ENCODE assay signal across 18 mouse cellular contexts in the genomic region with DNA sequence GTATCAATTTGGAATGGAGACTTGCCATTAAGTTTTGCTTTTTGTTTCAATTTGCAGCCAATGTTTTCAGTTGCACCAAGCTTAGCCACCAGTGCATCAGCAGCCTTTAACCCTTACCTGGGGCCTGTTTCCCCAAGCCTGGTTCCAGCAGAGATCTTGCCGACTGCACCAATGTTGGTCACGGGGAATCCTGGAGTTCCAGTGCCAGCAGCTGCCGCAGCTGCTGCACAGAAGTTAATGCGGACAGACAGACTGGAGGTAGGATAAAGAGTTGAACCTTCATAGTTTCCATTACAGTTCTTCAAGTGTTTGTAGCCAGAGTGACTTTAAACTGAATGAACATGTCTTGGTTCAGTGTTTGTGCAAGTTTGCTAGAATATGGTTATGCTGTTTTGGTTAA.
DNase-seq lines count a peak whose midpoint lies in the region; ATAC-seq and TF ChIP-seq lines count a peak whose summit lies in the region.
"Had no signal": no experiment of that assay in that cellular context is flagged by ENCODE, and none has a peak within 500 bp of the region (broad histone marks: within the 10 kb centered on the region; RNA-seq: fewer than 3 reads in every experiment).

No protein-coding gene starts in this region.

- H3K4me1 ChIP-seq in megakaryocyte, embryonic 14.5 days, result peaks cover 85% of the 10 kb centered on the region
- H3K4me1 ChIP-seq in liver, embryonic 13.5 days (replicated peaks), result peaks cover 66% of the 10 kb centered on the region
- peaks cover 2% of the 10 kb centered on the region; the same call in 1 of the 2 replicates for H3K4me1 ChIP-seq in hindbrain, embryonic 12.5 days
- H3K4me1 ChIP-seq: hindbrain, embryonic 15.5 days had no signal

- peak overlapping the region; percentile 62 for H3K27ac ChIP-seq in gastrocnemius, adult 2 months
- peak overlapping the region; percentile 91 for H3K27ac ChIP-seq in liver, embryonic 13.5 days
- no peak overlapping the region for H3K27ac ChIP-seq in hindbrain, embryonic 12.5 days
- H3K27ac ChIP-seq: embryonic facial prominence, embryonic 13.5 days; hindbrain, embryonic 15.5 days; kidney, embryonic 15.5 days; stomach, postnatal 0 days had no signal

- peak; percentile 26 for DNase-seq in gastrocnemius, adult 2 months
- no peak for DNase-seq in gastrocnemius, adult 8-10 months (ENCODE audit: low spot score in 2 of 2)
- DNase-seq in liver, embryonic 13.5 days, result peak; percentile 13
- no peak for DNase-seq in right cerebral cortex, postnatal 4 days
- no peak for DNase-seq in adrenal gland, postnatal 25 days
- DNase-seq: adrenal gland, adult 2 months; cerebellum, postnatal 10 days; forebrain, postnatal 0 days; heart, postnatal 10 days had no signal

- H3K4me2 ChIP-seq in liver, embryonic 13.5 days, result peak overlapping the region; percentile 59
- no peak overlapping the region for H3K4me2 ChIP-seq in hindbrain, embryonic 12.5 days (replicated peaks)
- H3K4me2 ChIP-seq: embryonic facial prominence, embryonic 13.5 days; hindbrain, embryonic 15.5 days; kidney, embryonic 15.5 days had no signal

- WGBS in liver, embryonic 13.5 days (ENCODE audit: insufficient replicate concordance), result 72% methylated on average over 4 of the region's 4 CpGs
- WGBS in hindbrain, embryonic 12.5 days, result 88% methylated on average over 4 of the region's 4 CpGs

- no peaks in the 10 kb centered on the region for H3K9me3 ChIP-seq in megakaryocyte, embryonic 14.5 days
- no peaks in the 10 kb centered on the region for H3K9me3 ChIP-seq in liver, embryonic 13.5 days (replicated peaks)
- H3K9me3 ChIP-seq in hindbrain, embryonic 12.5 days (replicated peaks), result no peaks in the 10 kb centered on the region
- H3K9me3 ChIP-seq: embryonic facial prominence, embryonic 13.5 days; hindbrain, embryonic 15.5 days; kidney, embryonic 15.5 days had no signal

- 0 out of 2 replicates have a peak overlapping the region, but pooled peaks have one; percentile 30 for H3K4me3 ChIP-seq in gastrocnemius, adult 2 months
- H3K4me3 ChIP-seq in megakaryocyte, embryonic 14.5 days (replicated peaks), result peak overlapping the region; percentile 10
- H3K4me3 ChIP-seq in liver, embryonic 13.5 days (replicated peaks), result peak overlapping the region; percentile 18
- no peak overlapping the region for H3K4me3 ChIP-seq in hindbrain, embryonic 12.5 days
- H3K4me3 ChIP-seq: embryonic facial prominence, embryonic 13.5 days; hindbrain, embryonic 15.5 days; kidney, embryonic 15.5 days had no signal

- ATAC-seq in megakaryocyte, adult 5-6 weeks (ENCODE audit: poor library complexity, severe bottlenecking), result no peak
- no peak for ATAC-seq in liver, embryonic 13.5 days (ENCODE audit: low read depth)
- no peak for ATAC-seq in hindbrain, embryonic 12.5 days (ENCODE audit: low FRiP score)
- ATAC-seq: forebrain, postnatal 0 days; lung, postnatal 0 days; midbrain, embryonic 16.5 days had no signal

- no peak for TF ChIP-seq CTCF in gastrocnemius, adult 2 months (IDR thresholded peaks at IDR 0.05)

- peak overlapping the region; percentile 57 for H3K9ac ChIP-seq in liver, embryonic 13.5 days
- H3K9ac ChIP-seq in hindbrain, embryonic 12.5 days, result no peak overlapping the region
- H3K9ac ChIP-seq: embryonic facial prominence, embryonic 13.5 days; forebrain, postnatal 0 days; hindbrain, embryonic 15.5 days; kidney, embryonic 15.5 days had no signal

- H3K36me3 ChIP-seq in megakaryocyte, embryonic 14.5 days (replicated peaks; ENCODE audit: low read length), result peaks cover 88% of the 10 kb centered on the region
- H3K36me3 ChIP-seq in liver, embryonic 13.5 days, result peaks cover 24% of the 10 kb centered on the region
- no peaks in the 10 kb centered on the region for H3K36me3 ChIP-seq in hindbrain, embryonic 12.5 days
- H3K36me3 ChIP-seq: hindbrain, embryonic 15.5 days had no signal

- intact Hi-C loops in gastrocnemius, adult 2 months (cut with DNase I), result loop anchor here (5.0 kb wide), 1 partner anchor 101 kb away; no protein-coding TSS in a partner anchor

- no peaks in the 10 kb centered on the region for H3K27me3 ChIP-seq in megakaryocyte, embryonic 14.5 days (replicated peaks)
- no peaks in the 10 kb centered on the region for H3K27me3 ChIP-seq in liver, embryonic 13.5 days
- no peaks in the 10 kb centered on the region for H3K27me3 ChIP-seq in hindbrain, embryonic 12.5 days
- H3K27me3 ChIP-seq: embryonic facial prominence, embryonic 13.5 days; hindbrain, embryonic 15.5 days; kidney, embryonic 15.5 days had no signal

Comparison
In these comparisons a context has a peak if more than half of its experiments do, and no peak if none do; other contexts are left out.
1. DNase-seq: peak in gastrocnemius, adult 2 months (single experiment) and liver, embryonic 13.5 days (single experiment); none in gastrocnemius, adult 8-10 months (0 of 2), right cerebral cortex, postnatal 4 days (single experiment) and adrenal gland, postnatal 25 days (single experiment).